Mouse (Mus musculus): ENCODE results near the gene Acsl1. TPM values are rescaled to one million over a fixed set of nuclear protein-coding genes. Genes with fewer than 3 reads are reported as not detected.

Acsl1 gene
- polyA plus RNA-seq, 1 experiment from 2014 or later, result 16.1 TPM

- 78% methylated on average over 14 of the region's 14 CpGs for WGBS
- Histone ChIP-seq H3K4me1 (ENCODE audit: control insufficient read depth, insufficient read depth, low read length) (0 out of 2 replicates have a peak, but pooled peaks cover 4% of the 10 kb centered on the region), H3K27me3 (ENCODE audit: control insufficient read depth, insufficient read depth, low read length) (no peaks in the 10 kb centered on the region), H3K4me2 (replicated peaks; ENCODE audit: low read depth, low read length) (no peak overlapping the region), H3K36me3 (ENCODE audit: control insufficient read depth, insufficient read depth, low read length) (0 out of 2 replicates have a peak, but pooled peaks cover 3% of the 10 kb centered on the region), H3K9ac (ENCODE audit: low read depth, low read length) (no peak overlapping the region), H3K4me3 (ENCODE audit: low read length) (no peak overlapping the region), H3K27ac (ENCODE audit: low read depth, low read length) (no peak overlapping the region), H3K9me3 (ENCODE audit: control insufficient read depth, low read length) (no peaks in the 10 kb centered on the region)
- no peak for ATAC-seq (ENCODE audit: low FRiP score, low TSS enrichment)
These were observed 37.9 kb downstream of the Acsl1 start for GRCm38 (mm10) chr8:46508488-46509395.

GRCm38 (mm10) chr8:46509474-46509873 is 38.6 kb downstream of the Acsl1 start:
- H3K9ac ChIP-seq (ENCODE audit: low read depth, low read length), result no peak overlapping the region
- WGBS, result 87% methylated on average over 3 of the region's 3 CpGs

GRCm38 (mm10) chr8:46511336-46511735 is 40.5 kb downstream of the Acsl1 start:
- no peak for ATAC-seq (ENCODE audit: low FRiP score, low TSS enrichment)
- WGBS, result 84% methylated on average over 9 of the region's 9 CpGs
- Histone ChIP-seq H3K36me3 (ENCODE audit: control insufficient read depth, insufficient read depth, low read length) (0 out of 2 replicates have a peak, but pooled peaks cover 3% of the 10 kb centered on the region), H3K9me3 (ENCODE audit: control insufficient read depth, low read length) (no peaks in the 10 kb centered on the region), H3K4me3 (ENCODE audit: low read length) (no peak overlapping the region), H3K4me2 (replicated peaks; ENCODE audit: low read depth, low read length) (no peak overlapping the region), H3K27ac (ENCODE audit: low read depth, low read length) (no peak overlapping the region), H3K9ac (ENCODE audit: low read depth, low read length) (no peak overlapping the region), H3K27me3 (ENCODE audit: control insufficient read depth, insufficient read depth, low read length) (no peaks in the 10 kb centered on the region), H3K4me1 (ENCODE audit: control insufficient read depth, insufficient read depth, low read length) (no peaks in the 10 kb centered on the region)

More at GRCm38 (mm10) chr8:46509474-46509873, 38.6 kb downstream of the Acsl1 start:
- Histone ChIP-seq H3K4me3 (ENCODE audit: low read length) (no peak overlapping the region), H3K27me3 (ENCODE audit: control insufficient read depth, insufficient read depth, low read length) (no peaks in the 10 kb centered on the region), H3K27ac (ENCODE audit: low read depth, low read length) (no peak overlapping the region), H3K9me3 (ENCODE audit: control insufficient read depth, low read length) (no peaks in the 10 kb centered on the region), H3K36me3 (ENCODE audit: control insufficient read depth, insufficient read depth, low read length) (0 out of 2 replicates have a peak, but pooled peaks cover 3% of the 10 kb centered on the region), H3K4me2 (replicated peaks; ENCODE audit: low read depth, low read length) (no peak overlapping the region), H3K4me1 (ENCODE audit: control insufficient read depth, insufficient read depth, low read length) (0 out of 2 replicates have a peak, but pooled peaks cover 1% of the 10 kb centered on the region)
- no peak for ATAC-seq (ENCODE audit: low FRiP score, low TSS enrichment)

- H3K27ac ChIP-seq (ENCODE audit: low read depth, low read length), result no peak overlapping the region
- 0 out of 2 replicates have a peak, but pooled peaks cover 3% of the 10 kb centered on the region for H3K36me3 ChIP-seq (ENCODE audit: control insufficient read depth, insufficient read depth, low read length)
- 43% methylated on average over 8 of the region's 8 CpGs for WGBS
- H3K9me3 ChIP-seq (ENCODE audit: control insufficient read depth, low read length), result no peaks in the 10 kb centered on the region
- H3K4me3 ChIP-seq (ENCODE audit: low read length), result no peak overlapping the region
- H3K27me3 ChIP-seq (ENCODE audit: control insufficient read depth, insufficient read depth, low read length), result no peaks in the 10 kb centered on the region
- no peak overlapping the region for H3K4me2 ChIP-seq (replicated peaks; ENCODE audit: low read depth, low read length)
- no peak overlapping the region for H3K9ac ChIP-seq (ENCODE audit: low read depth, low read length)
- ATAC-seq (ENCODE audit: low FRiP score, low TSS enrichment), result no peak
- no peaks in the 10 kb centered on the region for H3K4me1 ChIP-seq (ENCODE audit: control insufficient read depth, insufficient read depth, low read length)
These were observed 41.7 kb downstream of the Acsl1 start for GRCm38 (mm10) chr8:46512538-46512937.

- Histone ChIP-seq H3K4me3 (ENCODE audit: low read length) (no peak overlapping the region), H3K36me3 (ENCODE audit: control insufficient read depth, insufficient read depth, low read length) (0 out of 2 replicates have a peak, but pooled peaks cover 3% of the 10 kb centered on the region), H3K27me3 (ENCODE audit: control insufficient read depth, insufficient read depth, low read length) (no peaks in the 10 kb centered on the region), H3K9ac (ENCODE audit: low read depth, low read length) (no peak overlapping the region), H3K9me3 (ENCODE audit: control insufficient read depth, low read length) (no peaks in the 10 kb centered on the region), H3K4me2 (replicated peaks; ENCODE audit: low read depth, low read length) (no peak overlapping the region), H3K27ac (ENCODE audit: low read depth, low read length) (no peak overlapping the region), H3K4me1 (ENCODE audit: control insufficient read depth, insufficient read depth, low read length) (no peaks in the 10 kb centered on the region)
- WGBS, result 85% methylated on average over 1 of the region's 1 CpGs
- no peak for ATAC-seq (ENCODE audit: low FRiP score, low TSS enrichment)
These were observed 43.2 kb downstream of the Acsl1 start for GRCm38 (mm10) chr8:46514027-46514426.

- Histone ChIP-seq H3K27ac (ENCODE audit: low read depth, low read length) (no peak overlapping the region), H3K36me3 (ENCODE audit: control insufficient read depth, insufficient read depth, low read length) (no peaks in the 10 kb centered on the region), H3K9me3 (ENCODE audit: control insufficient read depth, low read length) (no peaks in the 10 kb centered on the region), H3K4me2 (replicated peaks; ENCODE audit: low read depth, low read length) (no peak overlapping the region), H3K4me3 (ENCODE audit: low read length) (no peak overlapping the region), H3K4me1 (ENCODE audit: control insufficient read depth, insufficient read depth, low read length) (no peaks in the 10 kb centered on the region), H3K27me3 (ENCODE audit: control insufficient read depth, insufficient read depth, low read length) (no peaks in the 10 kb centered on the region), H3K9ac (ENCODE audit: low read depth, low read length) (no peak overlapping the region)
- ATAC-seq (ENCODE audit: low FRiP score, low TSS enrichment), result no peak
- WGBS, result 89% methylated on average over 6 of the region's 6 CpGs
These were observed 49.8 kb downstream of the Acsl1 start for GRCm38 (mm10) chr8:46520667-46521066.

- no peak for ATAC-seq (ENCODE audit: low FRiP score, low TSS enrichment)
- H3K4me1 ChIP-seq (ENCODE audit: control insufficient read depth, insufficient read depth, low read length), result no peaks in the 10 kb centered on the region
- H3K36me3 ChIP-seq (ENCODE audit: control insufficient read depth, insufficient read depth, low read length), result no peaks in the 10 kb centered on the region
- no peak overlapping the region for H3K4me2 ChIP-seq (replicated peaks; ENCODE audit: low read depth, low read length)
- no peak overlapping the region for H3K4me3 ChIP-seq (ENCODE audit: low read length)
- H3K27ac ChIP-seq (ENCODE audit: low read depth, low read length), result no peak overlapping the region
- H3K9me3 ChIP-seq (ENCODE audit: control insufficient read depth, low read length), result no peaks in the 10 kb centered on the region
- H3K9ac ChIP-seq (ENCODE audit: low read depth, low read length), result no peak overlapping the region
- WGBS, result 86% methylated on average over 8 of the region's 8 CpGs
- H3K27me3 ChIP-seq (ENCODE audit: control insufficient read depth, insufficient read depth, low read length), result no peaks in the 10 kb centered on the region
These were observed 55.3 kb downstream of the Acsl1 start for GRCm38 (mm10) chr8:46526098-46526497.

- H3K9me3 ChIP-seq (ENCODE audit: control insufficient read depth, low read length), result no peaks in the 10 kb centered on the region
- ATAC-seq (ENCODE audit: low FRiP score, low TSS enrichment), result no peak
- WGBS, result 66% methylated on average over 10 of the region's 10 CpGs
These were observed 56.0 kb downstream of the Acsl1 start for GRCm38 (mm10) chr8:46526821-46527220.

GRCm38 (mm10) chr8:46529508-46529907 is 58.7 kb downstream of the Acsl1 start:
- H3K36me3 ChIP-seq (ENCODE audit: control insufficient read depth, insufficient read depth, low read length), result no peaks in the 10 kb centered on the region
- H3K9me3 ChIP-seq (ENCODE audit: control insufficient read depth, low read length), result no peaks in the 10 kb centered on the region
- H3K27ac ChIP-seq (ENCODE audit: low read depth, low read length), result no peak overlapping the region
- H3K4me2 ChIP-seq (replicated peaks; ENCODE audit: low read depth, low read length), result no peak overlapping the region
- no peak for ATAC-seq (ENCODE audit: low FRiP score, low TSS enrichment)
- 43% methylated on average over 4 of the region's 4 CpGs for WGBS
- H3K4me1 ChIP-seq (ENCODE audit: control insufficient read depth, insufficient read depth, low read length), result no peaks in the 10 kb centered on the region
- H3K4me3 ChIP-seq (ENCODE audit: low read length), result no peak overlapping the region
- H3K9ac ChIP-seq (ENCODE audit: low read depth, low read length), result no peak overlapping the region
- no peaks in the 10 kb centered on the region for H3K27me3 ChIP-seq (ENCODE audit: control insufficient read depth, insufficient read depth, low read length)

More at GRCm38 (mm10) chr8:46526821-46527220, 56.0 kb downstream of the Acsl1 start:
- no peak overlapping the region for H3K4me3 ChIP-seq (ENCODE audit: low read length)
- no peak overlapping the region for H3K4me2 ChIP-seq (replicated peaks; ENCODE audit: low read depth, low read length)
- H3K4me1 ChIP-seq (ENCODE audit: control insufficient read depth, insufficient read depth, low read length), result no peaks in the 10 kb centered on the region
- H3K36me3 ChIP-seq (ENCODE audit: control insufficient read depth, insufficient read depth, low read length), result no peaks in the 10 kb centered on the region
- no peaks in the 10 kb centered on the region for H3K27me3 ChIP-seq (ENCODE audit: control insufficient read depth, insufficient read depth, low read length)
- no peak overlapping the region for H3K9ac ChIP-seq (ENCODE audit: low read depth, low read length)
- H3K27ac ChIP-seq (ENCODE audit: low read depth, low read length), result no peak overlapping the region
